Mouse (Mus musculus) lung, adult 2 months (tissue): ENCODE measurements around the gene Soat2. TPM values are rescaled to one million over a fixed set of nuclear protein-coding genes. Genes with fewer than 3 reads are reported as not detected.
A peak's percentile ranks its signal among the peaks of the same experiment; 100 is the strongest.

Source experiments
- DNase-seq: peaks from one replicate; pipeline ENCODE4 v3.0.0; 2022
- H3K4me1 ChIP-seq: fragments of 200-500 bp; 2 replicates; pipeline ENCODE4 v1.6.1; 2011; ENCODE audit warnings: low read length; ENCODE audit not compliant: control insufficient read depth, insufficient read depth
- H3K4me3 ChIP-seq: fragments of 200-500 bp; replicated peaks from 2 replicates; pipeline ENCODE3; 2011; ENCODE audit warnings: low read depth, mild to moderate bottlenecking, control low read depth, low read length; ENCODE audit errors: extremely low read depth
- CTCF ChIP-seq: fragments of 200-500 bp; IDR thresholded peaks from 2 replicates; pipeline ENCODE4 v1.5.1; 2011; ENCODE audit warnings: mild to moderate bottlenecking, low read length, control low read depth; ENCODE audit not compliant: insufficient read depth
- POLR2A ChIP-seq: fragments of 200-500 bp; IDR thresholded peaks from 2 replicates; pipeline ENCODE4 v1.6.1; 2011; ENCODE audit warnings: low read depth, mild to moderate bottlenecking, control low read depth, low read length, borderline replicate concordance; ENCODE audit errors: extremely low read depth
- WGBS: fragments of 180-500 bp; shearing (Covaris S2); methylation state at CpG from one replicate; pipeline ENCODE4 v1.1.7; 2018; 5-methylcytosine and 5-hydroxymethylcytosine counted together
- polyA plus RNA-seq: library from polyadenylated mRNA; depleted of rRNA; stranded (reverse); fragments of >200 nt; gene quantifications from 2 replicates; pipeline ENCODE4 v1.2.3, GENCODE M21; 2012; rRNA removed

The Soat2 gene
- polyA plus RNA-seq, 1 experiment, result 1.2 TPM

DNA sequence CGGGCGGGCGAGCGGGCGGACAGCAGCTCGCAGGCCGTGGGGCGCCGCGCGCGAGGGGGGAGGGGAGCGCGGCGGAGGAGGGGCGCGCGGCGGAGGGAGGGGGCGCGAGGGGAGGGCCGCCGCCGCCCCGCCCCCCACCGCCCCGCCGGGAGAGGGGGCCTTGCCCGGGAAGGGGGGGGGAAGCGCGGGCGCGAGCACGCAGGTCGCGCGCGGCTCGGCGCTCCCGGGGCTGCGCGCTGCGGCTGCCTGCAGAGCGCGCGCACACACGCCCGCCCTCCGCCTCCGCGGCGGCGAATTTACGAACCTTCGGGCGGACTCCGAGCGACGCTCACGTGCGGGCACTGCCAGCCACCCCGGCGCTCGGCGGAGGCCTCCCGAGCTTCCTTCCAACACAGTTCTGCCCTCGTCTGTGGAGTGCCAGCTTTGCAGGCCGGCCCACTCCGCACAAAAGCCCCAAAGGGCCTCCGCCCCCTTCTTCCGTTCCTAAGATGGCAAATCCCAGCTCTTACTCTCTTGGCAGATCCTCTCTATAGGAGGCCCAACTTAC is 53.6 kb downstream of the Soat2 start:
- peak; percentile 69 for DNase-seq
- 1% methylated on average over 46 of the region's 72 CpGs for WGBS
- TF ChIP-seq CTCF, result no peak
- TF ChIP-seq POLR2A, result peak; percentile 24; the same call in 1 of the 2 replicates
- Histone ChIP-seq H3K4me3 (peak overlapping the region; percentile 86), H3K4me1 (peaks cover 29% of the 10 kb centered on the region)

DNA sequence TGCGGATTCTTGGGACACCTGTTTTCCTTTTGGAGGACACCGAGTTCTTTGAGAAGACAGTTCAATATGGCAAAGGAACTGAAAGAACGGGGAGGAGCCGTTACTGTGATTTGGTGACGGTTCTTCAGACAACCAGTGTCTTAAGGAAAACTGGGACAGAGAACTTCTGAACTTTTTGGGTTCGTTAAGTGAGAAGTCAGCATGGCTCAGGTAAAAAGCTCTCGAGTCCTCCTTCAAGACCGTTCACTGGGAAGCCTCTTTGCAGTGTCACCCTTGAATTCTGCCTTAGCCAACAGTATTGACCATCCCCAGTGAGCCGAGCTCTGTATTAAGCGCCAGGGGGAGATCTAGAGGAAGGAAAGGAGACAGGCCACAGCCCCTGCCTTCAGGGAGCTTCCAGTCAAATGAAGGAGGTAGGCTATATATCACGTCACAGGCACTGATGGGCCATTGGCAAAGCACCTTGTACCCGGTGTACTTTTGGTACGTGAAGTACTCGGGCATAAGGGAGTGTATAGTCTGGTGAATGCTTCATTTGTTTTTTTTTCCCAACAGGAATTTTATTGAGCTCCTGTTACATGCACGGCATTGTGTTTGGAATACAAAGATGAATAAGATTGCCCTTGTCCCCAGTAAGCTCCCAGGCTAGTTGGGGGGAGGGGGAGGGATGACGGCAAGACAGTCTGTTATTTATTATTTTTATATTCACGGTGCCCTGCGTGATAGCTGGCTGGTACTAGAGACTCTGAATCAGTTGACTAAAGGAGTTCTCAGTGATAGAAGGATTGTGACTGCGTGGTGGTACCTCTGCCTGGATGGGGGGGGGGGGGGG is 54.6 kb downstream of the Soat2 start, which contains the start of gene Csad:
Gene Csad (minus strand): TSS at position 51 of the 832 bp plus-strand sequence.
- 40% methylated on average over 19 of the region's 19 CpGs for WGBS
- Histone ChIP-seq H3K4me1 (peaks cover 27% of the 10 kb centered on the region), H3K4me3 (peak within 1 kb of the TSS; percentile 86)
- TF ChIP-seq POLR2A (no peak), CTCF (no peak)
- DNase-seq, result no peak

DNA sequence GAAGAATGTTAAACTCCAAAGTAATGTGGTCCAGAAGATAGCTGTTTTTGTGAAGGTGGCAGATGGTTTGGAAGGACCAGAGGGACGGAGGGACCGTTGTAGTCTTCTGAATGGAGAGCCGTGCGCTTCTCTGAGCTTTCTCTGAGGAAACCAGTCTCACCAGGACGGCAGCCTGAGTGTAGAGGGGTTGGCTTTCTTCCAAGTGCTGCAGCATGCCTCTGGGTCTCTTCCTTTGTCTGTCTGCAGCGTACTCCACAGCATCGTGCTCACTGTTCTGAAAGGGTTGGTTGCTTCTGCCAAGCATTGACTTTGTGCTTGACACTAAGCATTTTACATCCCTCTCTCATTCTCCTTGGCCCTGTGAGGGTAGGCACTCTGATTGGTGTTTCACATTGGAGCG is 55.5 kb downstream of the Soat2 start:
- WGBS, result 19% methylated on average over 8 of the region's 8 CpGs
- H3K4me1 ChIP-seq, result peaks cover 27% of the 10 kb centered on the region
- TF ChIP-seq POLR2A (no peak), CTCF (no peak)
- DNase-seq, result no peak
- H3K4me3 ChIP-seq, result no peak overlapping the region

DNA sequence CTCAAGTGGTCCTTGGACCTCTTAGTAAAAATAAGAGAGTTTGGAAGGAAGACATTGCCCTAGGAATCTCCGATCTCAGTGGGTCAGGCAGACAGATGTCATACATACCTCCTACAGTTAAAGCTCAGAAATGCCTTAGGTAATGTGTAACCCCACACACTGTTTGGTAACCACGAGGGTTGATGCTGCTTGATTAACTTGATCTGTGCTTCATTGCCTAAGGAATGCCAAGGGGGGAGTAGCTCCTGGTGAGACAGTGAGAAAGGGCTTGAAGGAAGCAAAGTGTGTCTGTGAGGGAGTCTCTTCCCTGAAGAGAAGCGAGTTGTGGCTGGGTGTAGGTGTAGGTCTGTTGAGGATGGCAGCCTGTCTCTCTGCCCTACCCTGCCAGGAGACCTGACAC is 57.0 kb downstream of the Soat2 start:
- Histone ChIP-seq H3K4me3 (no peak overlapping the region), H3K4me1 (peaks cover 25% of the 10 kb centered on the region)
- no peak for DNase-seq
- 69% methylated on average over 3 of the region's 3 CpGs for WGBS
- TF ChIP-seq CTCF (no peak), POLR2A (no peak)

DNA sequence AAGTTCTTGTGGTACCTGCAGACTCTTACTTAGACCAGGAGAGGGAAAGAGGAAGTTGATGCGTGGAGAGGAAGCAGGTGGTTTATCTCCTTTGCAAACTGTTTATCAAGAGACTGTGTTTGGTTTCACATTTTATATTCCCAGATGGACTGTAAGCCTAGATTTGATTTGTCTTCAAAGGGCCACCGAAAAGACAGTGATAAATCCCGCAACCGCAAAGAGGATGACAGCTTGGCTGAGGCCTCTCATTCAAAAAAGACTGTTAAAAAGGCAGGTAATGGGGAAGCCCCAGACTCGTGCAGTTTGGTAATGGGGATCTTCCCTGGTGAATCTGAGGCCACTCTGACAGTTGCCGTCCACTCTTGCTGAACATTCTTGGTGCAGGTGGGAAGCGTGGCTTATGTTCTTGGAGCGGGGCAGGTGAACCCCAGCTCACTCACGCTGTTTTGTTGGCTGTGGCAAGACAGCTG is 57.8 kb downstream of the Soat2 start:
- H3K4me3 ChIP-seq, result no peak overlapping the region
- WGBS, result 56% methylated on average over 9 of the region's 9 CpGs
- H3K4me1 ChIP-seq, result peaks cover 24% of the 10 kb centered on the region
- no peak for DNase-seq
- TF ChIP-seq POLR2A (no peak), CTCF (no peak)

DNA sequence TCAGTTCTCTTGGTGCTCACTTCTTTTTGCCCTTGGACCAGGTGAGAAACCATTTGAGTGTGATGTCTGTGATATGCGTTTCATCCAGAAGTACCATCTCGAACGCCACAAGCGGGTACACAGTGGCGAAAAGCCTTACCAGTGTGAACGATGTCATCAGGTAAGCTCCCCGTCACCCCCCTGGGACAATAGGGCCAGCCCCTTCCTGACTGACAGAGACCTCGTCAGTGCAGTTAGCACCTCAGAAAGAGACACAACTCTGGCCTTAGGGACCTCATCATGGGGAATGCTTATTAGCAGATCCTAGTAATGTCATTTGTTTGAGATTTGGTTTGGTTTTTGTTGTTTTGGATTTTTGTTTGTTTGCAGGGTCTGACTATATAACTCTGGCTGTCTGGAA is 58.8 kb downstream of the Soat2 start:
- TF ChIP-seq CTCF (no peak), POLR2A (no peak)
- Histone ChIP-seq H3K4me1 (peaks cover 24% of the 10 kb centered on the region), H3K4me3 (no peak overlapping the region)
- 90% methylated on average over 8 of the region's 8 CpGs for WGBS
- no peak for DNase-seq

DNA sequence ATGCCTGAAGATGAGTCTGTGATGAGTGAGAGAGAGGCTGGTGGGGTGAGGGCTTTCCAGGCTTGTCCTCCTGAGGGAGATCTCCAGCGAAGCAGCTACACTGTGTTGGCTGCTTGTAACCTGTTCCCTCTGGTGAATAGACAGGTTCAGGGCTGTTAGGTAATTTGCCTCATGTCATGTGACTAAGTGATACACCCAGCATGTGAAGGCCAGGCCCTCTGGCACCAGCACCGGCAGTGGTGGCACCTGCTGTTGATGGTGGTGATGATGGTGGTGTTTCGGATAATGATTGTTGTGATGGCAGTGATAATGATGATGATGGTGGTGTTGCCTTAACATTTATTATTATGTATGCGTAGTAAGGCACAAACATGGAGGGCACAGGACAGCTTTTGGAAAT is 60.5 kb downstream of the Soat2 start:
- WGBS, result 87% methylated on average over 4 of the region's 4 CpGs
- TF ChIP-seq POLR2A (no peak), CTCF (no peak)
- Histone ChIP-seq H3K4me3 (no peak overlapping the region), H3K4me1 (peaks cover 11% of the 10 kb centered on the region)
- DNase-seq, result no peak

DNA sequence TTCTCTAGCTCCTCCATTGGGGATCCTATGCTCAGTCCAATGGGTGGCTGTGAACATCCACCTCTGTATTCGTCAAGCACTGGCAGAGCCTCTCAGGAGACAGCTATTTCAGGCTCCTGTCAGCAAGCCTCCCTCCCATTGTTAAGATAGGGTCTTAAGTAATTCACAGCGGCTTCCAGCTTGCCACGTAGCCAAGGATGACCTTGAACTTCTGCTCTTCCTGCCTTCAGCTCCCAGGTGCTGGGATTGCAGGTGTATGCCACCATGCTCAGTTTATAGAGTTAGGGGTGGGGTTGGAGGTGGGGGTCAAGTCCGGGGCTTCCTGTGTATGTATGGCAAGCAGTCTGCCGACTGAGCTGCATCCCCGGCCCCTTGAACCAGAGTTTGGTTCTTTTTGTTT is 61.6 kb downstream of the Soat2 start:
- Histone ChIP-seq H3K4me3 (no peak overlapping the region), H3K4me1 (peaks cover 7% of the 10 kb centered on the region)
- TF ChIP-seq CTCF (no peak), POLR2A (no peak)
- DNase-seq, result no peak
- 62% methylated on average over 6 of the region's 6 CpGs for WGBS

Other genes starting within 250 kb of the Soat2 start
- 0.25 and 1,733 TPM in 2 replicates for gene Krt4, start 225.8 kb upstream of the Soat2 start, polyA plus RNA-seq
- 24.6 and 32.7 TPM in 2 replicates for gene Krt79, start 210.2 kb upstream of the Soat2 start, polyA plus RNA-seq
- 0.05 and 32.9 TPM in 2 replicates for gene Krt78, start 196.2 kb upstream of the Soat2 start, polyA plus RNA-seq
- gene Krt8, start 146.0 kb upstream of the Soat2 start, polyA plus RNA-seq, result 128 and 147 TPM in 2 replicates
- gene Krt18, start 122.3 kb upstream of the Soat2 start, polyA plus RNA-seq, result 62.6 and 63.8 TPM in 2 replicates
- 47.3 and 87.1 TPM in 2 replicates for gene Eif4b, start 76.8 kb upstream of the Soat2 start, polyA plus RNA-seq
- 255 and 329 TPM in 2 replicates for gene Tns2, start 50.1 kb upstream of the Soat2 start, polyA plus RNA-seq
- gene Spryd3, start 14.3 kb upstream of the Soat2 start, polyA plus RNA-seq, result 40.8 and 55.2 TPM in 2 replicates
- gene Igfbp6, start 6.2 kb upstream of the Soat2 start, polyA plus RNA-seq, result 337 and 400 TPM in 2 replicates
- gene Zfp740, start 52.7 kb downstream of the Soat2 start, polyA plus RNA-seq, result 25.8 and 46.6 TPM in 2 replicates
- gene Csad, start 54.2 kb downstream of the Soat2 start, polyA plus RNA-seq, result 92.8 and 106 TPM in 2 replicates
- 22.0 and 32.4 TPM in 2 replicates for gene Itgb7, start 81.4 kb downstream of the Soat2 start, polyA plus RNA-seq
- gene Rarg, start 107.0 kb downstream of the Soat2 start, polyA plus RNA-seq, result 75.1 and 93.9 TPM in 2 replicates
- gene Gm9918, start 120.0 kb downstream of the Soat2 start, polyA plus RNA-seq, result 0.31 and 0.60 TPM in 2 replicates
- gene Mfsd5, start 128.9 kb downstream of the Soat2 start, polyA plus RNA-seq, result 95.4 and 97.1 TPM in 2 replicates
- gene Espl1, start 145.7 kb downstream of the Soat2 start, polyA plus RNA-seq, result 2.4 and 3.8 TPM in 2 replicates
- 66.1 and 121 TPM in 2 replicates for gene Pfdn5, start 175.6 kb downstream of the Soat2 start, polyA plus RNA-seq
- gene Myg1, start 181.2 kb downstream of the Soat2 start, polyA plus RNA-seq, result 50.2 and 53.8 TPM in 2 replicates
- 21.9 and 27.5 TPM in 2 replicates for gene Aaas, start 200.2 kb downstream of the Soat2 start, polyA plus RNA-seq
- gene Sp7, start 216.7 kb downstream of the Soat2 start, polyA plus RNA-seq, result 0.05 TPM in 1 of 2 replicates, not detected in the other